Mouse (Mus musculus) stomach, postnatal 0 days (tissue): ENCODE measurements at regions not wholly inside any gene's neighbourhood (a gene's known extent, or its start where the extent isn't known, plus 50 kb on each side); places are given as distances from the start of the nearest gene placed in this dataset.

Experiments used
- CTCF ChIP-seq: IDR thresholded peaks from 2 replicates; pipeline ENCODE4 v1.5.1; 2016; ENCODE audit warnings: antibody characterized with exemption, low read depth, mild to moderate bottlenecking, moderate library complexity
- EP300 ChIP-seq: optimal IDR thresholded peaks from 2 replicates; pipeline ENCODE3; 2016; ENCODE audit warnings: antibody characterized with exemption

DNA sequence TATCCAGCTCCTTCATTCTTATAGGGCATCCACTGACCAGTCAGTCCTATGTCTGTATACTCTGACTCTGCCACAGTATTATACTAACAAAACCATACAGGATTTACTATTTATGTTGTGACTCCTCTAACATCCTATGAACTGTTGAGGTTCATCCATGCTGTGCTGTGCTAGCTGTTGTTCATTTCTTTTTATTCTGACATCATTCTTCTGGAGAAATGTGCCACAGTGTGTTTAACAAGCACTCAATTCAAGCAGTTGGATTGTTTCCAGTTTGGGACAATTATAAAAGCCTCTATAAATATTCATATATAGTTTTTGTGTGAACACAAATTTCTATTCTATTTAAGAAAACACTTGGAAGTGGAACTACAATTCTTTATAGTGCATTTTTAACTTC lies 252.6 kb upstream of the Mpdz start:
- TF ChIP-seq CTCF (no peak), EP300 (no peak)
